Mouse (Mus musculus): ENCODE measurements around the gene Thtpa. TPM values are rescaled to one million over a fixed set of nuclear protein-coding genes. Genes with fewer than 3 reads are reported as not detected.

The Thtpa gene
- total RNA-seq, 2 experiments from 2014 or later = 0.19 to 1.6 TPM

- no peak for ATAC-seq (replicated peaks; ENCODE audit: low FRiP score, poor library complexity, severe bottlenecking)
Measured at GRCm38 (mm10) chr14:55076956-55077355, 17.6 kb upstream of the Thtpa start.

GRCm38 (mm10) chr14:55077481-55078365 lies 16.9 kb upstream of the Thtpa start:
- ATAC-seq (replicated peaks; ENCODE audit: low FRiP score, poor library complexity, severe bottlenecking) = no peak

GRCm38 (mm10) chr14:55078366-55078989 lies 16.1 kb upstream of the Thtpa start:
- ATAC-seq (replicated peaks; ENCODE audit: low FRiP score, poor library complexity, severe bottlenecking) = no peak

- peak; percentile 84 for ATAC-seq (replicated peaks; ENCODE audit: low FRiP score, poor library complexity, severe bottlenecking)
Measured at GRCm38 (mm10) chr14:55079214-55079970, 15.2 kb upstream of the Thtpa start.

- no peak for ATAC-seq (replicated peaks; ENCODE audit: low FRiP score, poor library complexity, severe bottlenecking)
Measured at GRCm38 (mm10) chr14:55081105-55081504, 13.5 kb upstream of the Thtpa start.

- no peak for ATAC-seq (replicated peaks; ENCODE audit: low FRiP score, poor library complexity, severe bottlenecking)
Measured at GRCm38 (mm10) chr14:55083481-55083880, 11.1 kb upstream of the Thtpa start.

GRCm38 (mm10) chr14:55085324-55086008 lies 9.1 kb upstream of the Thtpa start:
- ATAC-seq (replicated peaks; ENCODE audit: low FRiP score, poor library complexity, severe bottlenecking) = no peak

GRCm38 (mm10) chr14:55086009-55086514 lies 8.5 kb upstream of the Thtpa start:
- ATAC-seq (replicated peaks; ENCODE audit: low FRiP score, poor library complexity, severe bottlenecking) = no peak

GRCm38 (mm10) chr14:55089199-55089947 lies 5.2 kb upstream of the Thtpa start:
- no peak for ATAC-seq (replicated peaks; ENCODE audit: low FRiP score, poor library complexity, severe bottlenecking)

- no peak for ATAC-seq (replicated peaks; ENCODE audit: low FRiP score, poor library complexity, severe bottlenecking)
Measured at GRCm38 (mm10) chr14:55091209-55091865, 3.2 kb upstream of the Thtpa start.

GRCm38 (mm10) chr14:55092011-55092577 lies 2.5 kb upstream of the Thtpa start, which contains the start of gene Zfhx2:
Gene Zfhx2, minus strand, starts transcription at chr14:55092324.
- peak; percentile 92 for ATAC-seq (replicated peaks; ENCODE audit: low FRiP score, poor library complexity, severe bottlenecking)

GRCm38 (mm10) chr14:55093927-55094326 lies 657 bp upstream of the Thtpa start:
- ATAC-seq (replicated peaks; ENCODE audit: low FRiP score, poor library complexity, severe bottlenecking) = no peak

GRCm38 (mm10) chr14:55095263-55095662 lies 679 bp downstream of the Thtpa start:
- ATAC-seq (replicated peaks; ENCODE audit: low FRiP score, poor library complexity, severe bottlenecking) = no peak

- ATAC-seq (replicated peaks; ENCODE audit: low FRiP score, poor library complexity, severe bottlenecking) = no peak
Measured at GRCm38 (mm10) chr14:55095671-55096070, 1.1 kb downstream of the Thtpa start.

- no peak for ATAC-seq (replicated peaks; ENCODE audit: low FRiP score, poor library complexity, severe bottlenecking)
Measured at GRCm38 (mm10) chr14:55096573-55097087, 2.0 kb downstream of the Thtpa start.

- no peak for ATAC-seq (replicated peaks; ENCODE audit: low FRiP score, poor library complexity, severe bottlenecking)
Measured at GRCm38 (mm10) chr14:55097646-55098045, 3.1 kb downstream of the Thtpa start.

- ATAC-seq (replicated peaks; ENCODE audit: low FRiP score, poor library complexity, severe bottlenecking) = no peak
Measured at GRCm38 (mm10) chr14:55098067-55098466, 3.5 kb downstream of the Thtpa start.

- no peak for ATAC-seq (replicated peaks; ENCODE audit: low FRiP score, poor library complexity, severe bottlenecking)
Measured at GRCm38 (mm10) chr14:55101592-55101991, 7.0 kb downstream of the Thtpa start.

Measured in erythroblast, adult 5-6 weeks (primary cell).